Mouse (Mus musculus) monocyte, adult 5-6 weeks (primary cell): Measurements from ENCODE around the gene Fam129c. TPM values are rescaled to one million over a fixed set of nuclear protein-coding genes. Genes with fewer than 3 reads are reported as not detected.
A peak's percentile ranks its signal among the peaks of the same experiment; 100 is the strongest.

Source experiments
- ATAC-seq: fragments of 153-309, 156-312 bp; replicated peaks from 2 replicates; pipeline ENCODE4 v1.8.0; 2017; ENCODE audit warnings: mild to moderate bottlenecking; ENCODE audit not compliant: low TSS enrichment, insufficient number of reproducible peaks, severe bottlenecking, poor library complexity, low FRiP score
- total RNA-seq: library from RNA; stranded (forward); fragments of 200-1000, 200-491, 200-594 nt; gene quantifications from 3 replicates; pipeline ENCODE4 v1.2.3, GENCODE M21; 2017

Fam129c gene
- total RNA-seq, 1 experiment from 2014 or later, result 6.9 TPM

DNA sequence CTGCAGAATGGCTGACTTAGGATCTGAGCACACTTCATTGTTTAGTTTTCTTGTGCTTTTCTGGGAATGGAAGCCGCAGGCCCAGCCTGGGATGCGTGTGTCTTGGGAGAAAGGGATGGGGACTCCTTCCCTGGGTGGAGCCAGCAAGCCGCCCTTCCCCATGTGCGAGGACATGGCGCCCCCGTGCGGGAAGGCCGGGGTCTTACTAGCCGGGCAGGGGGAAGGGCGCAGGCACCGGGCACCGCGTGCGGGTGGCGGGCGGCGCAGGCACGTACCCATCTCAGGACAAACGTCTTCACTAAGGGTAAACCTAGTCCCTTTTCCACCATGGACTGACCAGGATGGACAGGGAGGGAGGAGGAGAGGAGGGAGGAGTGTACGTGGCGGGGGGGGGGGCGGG is 35.7 kb downstream of the Fam129c start:
- ATAC-seq, result peak; percentile 16; the same call in 1 of the 2 replicates

DNA sequence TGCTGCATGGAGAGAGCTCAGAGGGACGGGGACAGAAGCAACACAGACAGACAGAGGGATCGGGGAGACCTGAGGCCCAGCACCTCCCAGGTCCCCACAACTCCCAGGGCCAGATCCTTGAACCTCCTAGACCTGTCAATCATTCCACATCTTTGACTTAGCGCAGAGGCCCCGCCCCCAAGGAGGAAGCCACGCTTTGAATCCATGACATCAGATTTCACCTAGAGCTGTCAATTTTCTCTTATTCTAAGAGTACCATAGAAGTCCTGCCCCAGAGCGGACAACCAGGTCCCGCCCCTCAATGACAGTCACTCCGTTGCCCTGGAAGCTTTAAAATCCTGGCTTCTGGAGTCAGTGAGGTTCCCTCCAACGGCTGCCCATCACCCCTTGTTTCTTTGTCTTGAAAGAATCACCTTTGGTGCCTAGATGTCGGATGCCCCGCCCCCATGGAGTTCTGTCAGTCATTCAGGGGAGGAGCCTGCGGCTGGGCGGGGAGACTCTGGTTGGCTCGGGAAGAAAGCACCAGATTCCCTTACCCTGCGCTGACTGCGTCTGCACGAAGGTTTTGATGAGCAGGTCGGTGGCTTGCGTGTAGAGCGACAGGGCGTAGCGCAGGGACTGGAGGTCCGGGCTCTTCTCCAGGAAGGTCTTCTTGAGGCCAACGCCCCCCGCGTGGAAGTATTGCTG is 36.7 kb downstream of the Fam129c start:
- peak; percentile 28; the same call in 1 of the 2 replicates for ATAC-seq

DNA sequence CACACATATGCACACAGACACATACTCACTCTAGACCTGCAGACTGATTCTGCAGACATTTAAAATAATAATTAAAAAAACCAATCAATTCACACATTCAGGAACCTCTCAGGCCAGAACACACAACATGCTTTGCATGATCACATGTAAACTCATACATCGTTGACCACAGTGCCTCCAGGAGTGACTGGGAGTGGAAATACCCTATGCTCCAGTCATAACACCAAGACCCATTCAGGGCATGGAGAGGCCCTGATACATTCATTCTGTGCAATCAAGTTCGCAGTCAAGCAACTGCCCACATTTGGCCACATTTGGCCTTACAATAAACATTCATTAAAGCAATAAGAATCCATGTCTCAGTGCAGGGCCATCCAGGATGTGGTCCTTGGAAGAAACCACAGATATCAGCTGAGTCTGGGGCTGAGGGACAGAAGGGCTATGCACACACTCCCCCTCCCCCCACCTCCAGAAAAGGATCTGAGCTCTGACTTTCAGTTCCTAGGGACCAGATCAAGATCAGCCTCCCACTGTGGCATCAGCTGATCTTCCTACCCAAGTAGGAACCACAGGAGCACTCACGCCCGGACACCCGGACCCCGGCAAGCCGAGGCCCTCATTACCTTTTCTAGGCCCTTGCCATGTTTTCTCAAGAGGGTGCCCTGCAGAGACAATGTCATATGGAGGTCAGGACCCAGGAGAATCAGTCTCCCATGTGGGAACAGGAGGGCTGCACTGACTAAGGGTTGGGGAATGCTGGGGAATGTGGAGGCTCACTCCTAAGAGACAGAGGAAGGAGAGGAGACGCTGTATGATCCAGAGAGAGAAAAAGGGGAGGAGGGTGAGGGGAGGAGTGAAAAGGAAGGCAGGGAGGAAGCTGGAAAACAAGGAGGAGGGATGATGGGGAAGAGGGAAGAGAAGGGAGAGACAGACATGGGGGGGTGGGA is 40.0 kb downstream of the Fam129c start:
- ATAC-seq, result no peak

DNA sequence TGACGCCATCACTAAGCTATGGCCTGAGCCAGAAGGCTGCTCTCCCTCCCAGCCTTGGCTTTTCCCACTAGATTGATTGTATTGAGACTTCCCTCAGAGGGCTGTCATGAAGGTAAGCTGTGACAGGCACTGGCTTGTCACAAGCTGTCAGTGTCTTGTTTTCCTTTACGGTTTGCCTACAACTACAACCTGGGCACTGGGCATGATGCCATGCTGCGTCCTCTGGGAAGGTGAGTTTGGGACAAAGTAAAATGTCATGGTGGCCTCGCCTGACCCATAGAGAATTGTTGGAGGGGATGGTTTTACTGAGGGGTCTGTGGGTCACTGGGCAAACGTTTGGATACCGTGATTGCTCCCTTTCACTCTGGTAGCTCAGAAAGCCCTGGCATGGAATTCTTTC is 40.9 kb downstream of the Fam129c start:
- no peak for ATAC-seq

DNA sequence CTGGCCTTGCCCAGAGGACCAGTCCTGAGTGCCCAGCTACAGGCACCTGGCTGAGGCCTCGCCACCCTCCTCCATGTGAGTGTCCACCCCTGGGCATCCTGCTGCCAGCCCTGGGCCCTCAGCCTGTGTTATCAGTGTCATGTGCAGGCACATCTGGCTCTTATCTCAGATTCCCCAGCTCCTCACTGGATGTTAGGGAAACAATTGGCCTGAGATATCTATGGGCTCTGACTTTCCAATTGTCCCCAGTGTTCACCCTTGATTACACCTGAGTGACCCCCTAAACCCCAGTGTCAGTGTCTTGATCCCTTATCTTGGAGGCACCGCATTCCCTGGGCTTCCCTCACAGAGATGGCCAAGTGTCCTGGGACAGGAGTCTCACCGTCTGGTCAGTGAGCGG is 41.9 kb downstream of the Fam129c start:
- no peak for ATAC-seq

DNA sequence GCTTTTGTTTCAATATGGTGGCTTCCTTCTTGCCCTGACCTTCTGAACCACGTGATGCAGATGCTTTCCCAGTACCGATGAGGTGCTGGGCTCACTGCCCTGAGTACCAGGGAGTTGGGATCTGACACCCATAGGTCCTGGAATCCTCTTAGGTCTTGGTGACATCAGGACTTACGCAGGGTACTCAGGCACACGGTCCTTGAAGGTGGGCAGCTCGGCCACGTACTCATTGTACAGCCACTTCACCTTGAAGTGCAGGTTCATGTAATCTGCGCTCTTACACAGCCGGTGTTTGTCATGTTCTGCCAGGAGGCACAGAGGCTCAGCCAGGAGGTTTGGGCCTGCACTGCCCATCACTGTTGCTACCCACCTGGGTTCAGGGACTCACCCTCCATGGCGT is 48.1 kb downstream of the Fam129c start:
- no peak for ATAC-seq

DNA sequence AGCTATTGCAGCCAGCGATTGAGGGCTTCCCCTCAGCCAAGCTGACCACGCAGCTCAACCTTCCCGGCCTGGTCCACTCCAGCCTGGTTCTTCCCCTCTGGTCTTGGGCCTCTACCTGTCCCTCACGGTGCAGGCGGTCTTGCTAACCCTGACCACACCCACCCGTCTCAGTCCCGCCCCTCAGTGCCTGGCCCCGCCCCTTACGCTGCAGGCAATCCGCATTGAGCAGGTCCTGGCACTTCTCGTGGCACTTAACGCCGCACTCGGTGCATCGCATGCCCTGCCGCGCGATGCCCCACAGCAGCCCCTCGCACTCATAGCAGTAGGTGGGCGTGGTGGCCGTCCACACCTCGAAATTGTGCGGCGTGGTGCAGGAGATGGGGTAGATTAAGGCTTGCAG is 57.2 kb downstream of the Fam129c start:
- ATAC-seq, result 0 out of 2 replicates have a peak, but pooled peaks have one; percentile 5

Other genes with a start within 250 kb of the Fam129c start
- gene Use1, start 230.8 kb upstream of the Fam129c start, total RNA-seq, result 172 to 275 TPM (median 266 TPM) in 3 replicates
- gene Ocel1, start 226.3 kb upstream of the Fam129c start, total RNA-seq, result 11.9 to 24.2 TPM (median 16.3 TPM) in 3 replicates
- gene Nr2f6, start 215.7 kb upstream of the Fam129c start, total RNA-seq, result 3.4 to 11.6 TPM (median 9.4 TPM) in 3 replicates
- gene Ushbp1, start 201.8 kb upstream of the Fam129c start, total RNA-seq, result 0.10 TPM in 1 of 3 replicates, not detected in the others
- gene Babam1, start 200.8 kb upstream of the Fam129c start, total RNA-seq, result 49.7 to 68.7 TPM (median 61.4 TPM) in 3 replicates
- 0.48 TPM in 1 of 3 replicates, not detected in the others for gene Ankle1, start 191.6 kb upstream of the Fam129c start, total RNA-seq
- 2.2 to 12.0 TPM (median 8.3 TPM) in 3 replicates for gene Abhd8, start 134.0 kb upstream of the Fam129c start, total RNA-seq
- gene Mrpl34, start 132.7 kb upstream of the Fam129c start, total RNA-seq, result 5.7 to 17.9 TPM (median 13.7 TPM) in 3 replicates
- gene Dda1, start 128.4 kb upstream of the Fam129c start, total RNA-seq, result 33.6 to 53.8 TPM (median 42.4 TPM) in 3 replicates
- 4.7 to 11.0 TPM (median 8.5 TPM) in 3 replicates for gene Ano8, start 111.7 kb upstream of the Fam129c start, total RNA-seq
- gene Gtpbp3, start 109.5 kb upstream of the Fam129c start, total RNA-seq, result 16.0 to 22.2 TPM (median 16.4 TPM) in 3 replicates
- not detected in 3 replicates for gene Plvap, start 85.9 kb upstream of the Fam129c start, total RNA-seq
- not detected in 3 replicates for gene Ccdc194, start 71.9 kb upstream of the Fam129c start, total RNA-seq
- gene Bst2, start 60.2 kb upstream of the Fam129c start, total RNA-seq, result 25.5 to 51.2 TPM (median 32.9 TPM) in 3 replicates
- gene Mvb12a, start 54.7 kb upstream of the Fam129c start, total RNA-seq, result 13.9 to 34.3 TPM (median 20.5 TPM) in 3 replicates
- 0.29 TPM in 1 of 3 replicates, not detected in the others for gene Tmem221, start 38.8 kb upstream of the Fam129c start, total RNA-seq
- gene Nxnl1, start 31.0 kb upstream of the Fam129c start, total RNA-seq, result not detected in 3 replicates
- gene Slc27a1, start 28.8 kb upstream of the Fam129c start, total RNA-seq, result 0.53 to 1.2 TPM (median 0.76 TPM) in 3 replicates
- 31.2 to 49.8 TPM (median 36.8 TPM) in 3 replicates for gene Pgls, start 5.5 kb upstream of the Fam129c start, total RNA-seq
- gene Colgalt1, start 13.3 kb downstream of the Fam129c start, total RNA-seq, result 39.9 to 78.4 TPM (median 65.4 TPM) in 3 replicates
- gene Unc13a, start 74.1 kb downstream of the Fam129c start, total RNA-seq, result 0.21 to 0.97 TPM (median 0.29 TPM) in 3 replicates
- 7.1 to 25.6 TPM (median 11.2 TPM) in 3 replicates for gene Jak3, start 78.6 kb downstream of the Fam129c start, total RNA-seq
- 14.1 TPM in 1 of 3 replicates, not detected in the others for gene Insl3, start 91.6 kb downstream of the Fam129c start, total RNA-seq
- gene B3gnt3, start 104.1 kb downstream of the Fam129c start, total RNA-seq, result 0.29 to 0.75 TPM in 2 of 3 replicates, not detected in the other
- 17.3 to 92.4 TPM (median 17.6 TPM) in 3 replicates for gene Fcho1, start 128.1 kb downstream of the Fam129c start, total RNA-seq